Mouse (Mus musculus): Measurements from ENCODE around the gene Rnf111. TPM values are rescaled to one million over a fixed set of nuclear protein-coding genes. Genes with fewer than 3 reads are reported as not detected.

The Rnf111 gene
- polyA plus RNA-seq, 1 experiment: 9.9 TPM

DNA sequence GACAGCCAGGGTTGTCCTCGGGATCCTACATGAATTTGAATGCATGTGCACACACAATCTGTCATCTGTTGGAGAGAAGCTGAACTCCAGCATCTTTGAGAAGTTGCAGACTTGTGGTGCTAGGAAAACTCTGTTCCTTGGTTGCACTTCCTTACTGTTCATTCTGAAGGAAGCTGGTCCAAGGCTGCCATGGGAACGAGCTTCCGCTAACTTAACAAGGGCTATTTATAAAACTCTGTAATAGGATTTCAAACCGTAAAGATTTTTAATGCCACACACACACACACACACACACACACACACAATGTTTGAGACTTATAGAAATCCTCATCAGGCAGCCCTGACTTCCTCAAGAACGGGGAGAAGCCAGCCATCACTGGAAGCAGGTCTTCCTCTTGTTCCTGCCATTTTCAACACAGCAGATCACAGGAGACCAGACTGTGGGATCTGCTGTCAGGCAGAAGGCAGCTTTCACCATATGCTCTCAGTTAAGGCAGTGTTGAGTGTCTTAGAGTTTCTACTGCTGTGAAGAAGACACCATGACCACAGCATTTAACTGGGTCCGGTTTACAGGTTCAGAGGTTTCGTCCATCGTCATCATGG, 101.5 kb downstream of the Rnf111 start:
- no peak for TF ChIP-seq USF1 (IDR thresholded peaks at IDR 0.05; ENCODE audit: low read depth)
- Histone ChIP-seq H3K4me3 (no peak overlapping the region), H3K27me3 (ENCODE audit: control insufficient read depth, insufficient read depth, insufficient read length) (no peaks in the 10 kb centered on the region), H3ac (ENCODE audit: control insufficient read depth, insufficient read length) (no peak overlapping the region), H3K4me2 (ENCODE audit: low read depth) (no peak overlapping the region), H3K36me3 (ENCODE audit: control insufficient read depth, insufficient read depth) (peaks cover 23% of the 10 kb centered on the region), H3K79me2 (ENCODE audit: control insufficient read depth, insufficient read depth) (no peaks in the 10 kb centered on the region)

DNA sequence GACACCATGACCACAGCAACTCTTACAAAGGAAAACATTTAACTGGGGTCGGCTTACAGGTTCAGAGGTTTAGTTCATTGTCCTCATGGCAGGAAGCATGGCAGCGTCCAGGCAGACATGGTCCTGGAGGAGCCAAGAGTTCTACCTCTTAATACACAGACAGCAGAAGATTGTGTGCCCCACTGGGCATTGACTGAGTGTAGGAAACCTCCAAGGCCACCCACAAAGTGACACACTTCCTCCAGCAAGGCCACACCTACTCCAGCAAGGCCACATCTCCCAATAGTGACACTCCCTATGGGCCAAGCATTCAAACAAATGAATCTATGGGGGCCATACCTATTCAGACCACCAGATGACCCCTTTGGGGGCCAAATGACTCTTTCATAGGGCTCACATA, 107.4 kb downstream of the Rnf111 start:
- no peak overlapping the region for H3K4me2 ChIP-seq (ENCODE audit: low read depth)
- peaks cover 46% of the 10 kb centered on the region for H3K36me3 ChIP-seq (ENCODE audit: control insufficient read depth, insufficient read depth)
- H3ac ChIP-seq (ENCODE audit: control insufficient read depth, insufficient read length): no peak overlapping the region
- H3K27me3 ChIP-seq (ENCODE audit: control insufficient read depth, insufficient read depth, insufficient read length): no peaks in the 10 kb centered on the region
- no peaks in the 10 kb centered on the region for H3K79me2 ChIP-seq (ENCODE audit: control insufficient read depth, insufficient read depth)
- H3K4me3 ChIP-seq: no peak overlapping the region
- TF ChIP-seq TCF3 (IDR thresholded peaks at IDR 0.05; ENCODE audit: insufficient read length, low read depth): no peak
- no peak for TF ChIP-seq POLR2A (IDR thresholded peaks at IDR 0.05; ENCODE audit: insufficient read length, low read depth)
- TF ChIP-seq MYOD1 (IDR thresholded peaks at IDR 0.05; ENCODE audit: control insufficient read depth in 1 of 3, insufficient read length in 2 of 3, low read depth in 2 of 3): no peak
- no peak for TF ChIP-seq CEBPB (IDR thresholded peaks at IDR 0.05; ENCODE audit: insufficient read depth, poor library complexity, severe bottlenecking)
- TF ChIP-seq E2F4 (IDR thresholded peaks at IDR 0.05; ENCODE audit: insufficient read depth): no peak
- no peak for TF ChIP-seq MYOG (IDR thresholded peaks at IDR 0.05; ENCODE audit: control insufficient read depth in 1 of 3, insufficient read depth in 1 of 3, insufficient read length in 2 of 3, low read depth in 2 of 3)
- TF ChIP-seq POLR2AphosphoS2 (IDR thresholded peaks at IDR 0.05; ENCODE audit: insufficient read length, low read depth): no peak
- no peak for TF ChIP-seq REST (IDR thresholded peaks at IDR 0.05; ENCODE audit: insufficient read depth, insufficient read length)
- no peak for TF ChIP-seq TCF12 (IDR thresholded peaks at IDR 0.05; ENCODE audit: insufficient read depth, poor library complexity, severe bottlenecking)
- TF ChIP-seq SRF (IDR thresholded peaks at IDR 0.05; ENCODE audit: control insufficient read depth, insufficient read length, low read depth): no peak
- no peak for TF ChIP-seq USF1 (IDR thresholded peaks at IDR 0.05; ENCODE audit: low read depth)
- no peak for TF ChIP-seq MAX (IDR thresholded peaks at IDR 0.05; ENCODE audit: low read depth)

DNA sequence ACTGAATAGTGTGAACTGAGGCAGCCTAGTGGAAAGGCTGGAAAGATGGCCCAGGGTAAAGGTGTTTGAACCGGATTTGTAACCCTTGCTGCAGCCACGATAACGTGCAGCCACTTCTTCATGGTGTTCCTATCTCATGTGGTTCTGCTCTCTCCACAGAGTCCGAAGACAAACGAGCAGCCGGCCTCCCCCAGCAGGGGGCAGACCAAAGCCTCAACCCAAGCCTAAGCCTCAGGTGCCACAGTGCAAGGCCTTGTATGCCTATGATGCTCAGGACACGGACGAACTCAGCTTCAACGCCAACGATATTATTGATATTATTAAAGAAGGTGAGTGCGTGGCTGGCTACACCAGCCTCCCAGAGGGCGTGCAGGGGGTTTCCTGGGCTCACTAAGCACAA, 107.9 kb downstream of the Rnf111 start:
- no peaks in the 10 kb centered on the region for H3K27me3 ChIP-seq (ENCODE audit: control insufficient read depth, insufficient read depth, insufficient read length)
- no peak overlapping the region for H3K4me3 ChIP-seq
- no peaks in the 10 kb centered on the region for H3K79me2 ChIP-seq (ENCODE audit: control insufficient read depth, insufficient read depth)
- no peak for TF ChIP-seq E2F4 (IDR thresholded peaks at IDR 0.05; ENCODE audit: insufficient read depth)
- TF ChIP-seq USF1 (IDR thresholded peaks at IDR 0.05; ENCODE audit: low read depth): no peak
- no peak for TF ChIP-seq POLR2AphosphoS2 (IDR thresholded peaks at IDR 0.05; ENCODE audit: insufficient read length, low read depth)
- no peak overlapping the region for H3ac ChIP-seq (ENCODE audit: control insufficient read depth, insufficient read length)
- H3K4me2 ChIP-seq (ENCODE audit: low read depth): no peak overlapping the region
- peaks cover 45% of the 10 kb centered on the region for H3K36me3 ChIP-seq (ENCODE audit: control insufficient read depth, insufficient read depth)

DNA sequence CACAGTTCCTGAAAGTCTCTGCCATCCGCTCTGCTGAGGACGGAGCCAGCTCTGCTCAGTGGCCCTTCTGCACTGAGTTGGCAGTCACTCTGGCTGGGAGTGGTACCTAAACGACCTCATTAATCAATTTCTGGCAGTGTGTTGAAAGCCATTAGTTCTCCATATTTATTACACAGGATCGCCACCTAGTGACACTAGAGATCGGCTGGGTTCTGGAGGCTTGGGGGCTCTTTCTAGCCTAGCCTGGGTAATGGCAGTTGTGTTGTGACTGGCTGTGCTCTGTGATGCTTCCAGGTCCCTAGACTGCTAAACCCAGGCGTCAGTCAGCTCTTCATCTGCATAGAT, 111.0 kb downstream of the Rnf111 start:
- Histone ChIP-seq H3K27me3 (ENCODE audit: control insufficient read depth, insufficient read depth, insufficient read length) (no peaks in the 10 kb centered on the region), H3ac (ENCODE audit: control insufficient read depth, insufficient read length) (no peak overlapping the region), H3K4me2 (ENCODE audit: low read depth) (no peak overlapping the region), H3K36me3 (ENCODE audit: control insufficient read depth, insufficient read depth) (peaks cover 50% of the 10 kb centered on the region), H3K79me2 (ENCODE audit: control insufficient read depth, insufficient read depth) (no peaks in the 10 kb centered on the region), H3K4me3 (no peak overlapping the region)
- TF ChIP-seq MYOG (IDR thresholded peaks at IDR 0.05; ENCODE audit: control insufficient read depth in 1 of 3, insufficient read depth in 1 of 3, insufficient read length in 2 of 3, low read depth in 2 of 3) (no peak), POLR2A (IDR thresholded peaks at IDR 0.05; ENCODE audit: insufficient read length, low read depth) (no peak), TCF3 (IDR thresholded peaks at IDR 0.05; ENCODE audit: insufficient read length, low read depth) (no peak), MAX (IDR thresholded peaks at IDR 0.05; ENCODE audit: low read depth) (no peak)

DNA sequence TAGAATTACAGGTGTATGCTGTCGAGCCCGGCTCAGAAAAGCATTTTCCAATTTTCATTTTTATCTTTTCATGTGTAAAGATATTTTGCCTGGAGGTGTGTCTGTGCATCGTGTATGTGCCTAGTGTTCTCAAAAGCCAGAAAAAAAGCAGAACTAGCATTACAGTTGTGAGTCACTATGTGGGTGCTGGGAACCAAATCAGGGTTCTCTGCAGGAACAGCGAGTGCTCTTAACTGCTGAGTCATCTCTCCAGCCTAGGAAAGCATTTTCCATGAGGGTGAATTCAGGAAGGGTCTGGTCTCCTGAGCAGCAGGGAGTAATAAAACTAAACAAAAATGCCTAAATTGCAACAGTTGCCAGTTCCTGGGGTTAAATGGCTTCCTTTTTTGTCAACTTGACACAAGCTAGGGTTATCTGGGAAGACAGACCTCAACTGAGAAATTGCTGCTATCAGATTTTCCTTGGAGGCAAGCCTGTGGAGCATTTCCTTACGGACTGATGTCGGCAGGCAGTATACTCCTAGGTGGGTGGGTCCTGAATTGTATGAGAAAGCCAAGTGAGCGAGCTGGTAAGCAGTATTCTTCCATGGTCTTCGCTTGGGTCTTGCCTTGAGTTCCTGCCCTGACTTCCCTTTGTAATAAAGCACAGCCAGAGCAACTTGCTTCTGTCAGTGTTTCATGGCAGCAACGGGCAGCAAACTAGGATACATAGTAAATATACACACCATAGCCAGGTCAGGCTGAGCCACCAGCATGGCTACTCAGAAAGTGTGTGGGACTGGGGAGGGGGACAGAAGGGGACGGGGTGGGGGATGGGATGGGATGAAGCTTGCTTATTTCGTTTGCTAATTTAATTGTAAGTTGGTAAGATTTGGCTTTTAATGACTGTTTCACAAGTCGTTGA, 111.6 kb downstream of the Rnf111 start:
- no peaks in the 10 kb centered on the region for H3K27me3 ChIP-seq (ENCODE audit: control insufficient read depth, insufficient read depth, insufficient read length)
- no peak for TF ChIP-seq POLR2A (IDR thresholded peaks at IDR 0.05; ENCODE audit: insufficient read length, low read depth)
- TF ChIP-seq E2F4 (IDR thresholded peaks at IDR 0.05; ENCODE audit: insufficient read depth): no peak
- no peak for TF ChIP-seq POLR2AphosphoS2 (IDR thresholded peaks at IDR 0.05; ENCODE audit: insufficient read length, low read depth)
- no peak for TF ChIP-seq USF1 (IDR thresholded peaks at IDR 0.05; ENCODE audit: low read depth)
- no peak for TF ChIP-seq TCF12 (IDR thresholded peaks at IDR 0.05; ENCODE audit: insufficient read depth, poor library complexity, severe bottlenecking)
- no peak for TF ChIP-seq REST (IDR thresholded peaks at IDR 0.05; ENCODE audit: insufficient read depth, insufficient read length)
- TF ChIP-seq MAX (IDR thresholded peaks at IDR 0.05; ENCODE audit: low read depth): no peak
- TF ChIP-seq MYOD1 (IDR thresholded peaks at IDR 0.05; ENCODE audit: control insufficient read depth in 1 of 3, insufficient read length in 2 of 3, low read depth in 2 of 3): no peak
- TF ChIP-seq SRF (IDR thresholded peaks at IDR 0.05; ENCODE audit: control insufficient read depth, insufficient read length, low read depth): no peak
- no peak for TF ChIP-seq TCF3 (IDR thresholded peaks at IDR 0.05; ENCODE audit: insufficient read length, low read depth)
- TF ChIP-seq MYOG (IDR thresholded peaks at IDR 0.05; ENCODE audit: control insufficient read depth in 1 of 3, insufficient read depth in 1 of 3, insufficient read length in 2 of 3, low read depth in 2 of 3): no peak
- no peak for TF ChIP-seq CEBPB (IDR thresholded peaks at IDR 0.05; ENCODE audit: insufficient read depth, poor library complexity, severe bottlenecking)
- no peak overlapping the region for H3ac ChIP-seq (ENCODE audit: control insufficient read depth, insufficient read length)
- no peaks in the 10 kb centered on the region for H3K79me2 ChIP-seq (ENCODE audit: control insufficient read depth, insufficient read depth)
- no peak overlapping the region for H3K4me3 ChIP-seq
- H3K4me2 ChIP-seq (ENCODE audit: low read depth): no peak overlapping the region
- H3K36me3 ChIP-seq (ENCODE audit: control insufficient read depth, insufficient read depth): peaks cover 53% of the 10 kb centered on the region
